Mouse (Mus musculus) ovary, adult 10 weeks (tissue): ENCODE data around the gene Tnfrsf1b. TPM values are rescaled to one million over a fixed set of nuclear protein-coding genes. Genes with fewer than 3 reads are reported as not detected.

ENCODE experiments used
- polyA plus RNA-seq: library from polyadenylated mRNA; stranded (reverse); fragments of 350-450 nt; fragmentation: Illumina TruSeq; extraction: RNeasy Lipid Tissue Mini Kit (QIAGEN cat#74804); gene quantifications from one replicate; pipeline ENCODE4 v1.2.3, GENCODE M21; 2014

The Tnfrsf1b gene
- polyA plus RNA-seq: 4.6 TPM

GRCm38 (mm10) chr4:145246173-145247011 lies at the start of gene Tnfrsf1b:
Tnfrsf1b (minus strand) TSS chr4:145246870.

GRCm38 (mm10) chr4:145194559-145195162 lies 52.0 kb downstream of the Tnfrsf1b start, which contains the start of gene Vps13d:
Vps13d (minus strand) TSS chr4:145195005.

Other genes starting within 250 kb of the Tnfrsf1b start
- 28.7 TPM for gene Vps13d, start 51.9 kb downstream of the Tnfrsf1b start, polyA plus RNA-seq
- not detected for gene Tnfrsf8, start 68.3 kb upstream of the Tnfrsf1b start, polyA plus RNA-seq